Mouse (Mus musculus): ENCODE results near the gene Tubb5.

Gene Tubb5

GRCm38 (mm10) chr17:35824402-35824801, 13.7 kb downstream of the Tubb5 start:
- DNase-seq (ENCODE audit: low read depth, low spot score), result peak; percentile 37
- Histone ChIP-seq H3K36me3 (ENCODE audit: control insufficient read depth, insufficient read depth, low read length, poor library complexity, severe bottlenecking) (no peaks in the 10 kb centered on the region), H3K27me3 (ENCODE audit: control insufficient read depth, insufficient read depth, low read length, poor library complexity, severe bottlenecking) (no peaks in the 10 kb centered on the region)

DNA sequence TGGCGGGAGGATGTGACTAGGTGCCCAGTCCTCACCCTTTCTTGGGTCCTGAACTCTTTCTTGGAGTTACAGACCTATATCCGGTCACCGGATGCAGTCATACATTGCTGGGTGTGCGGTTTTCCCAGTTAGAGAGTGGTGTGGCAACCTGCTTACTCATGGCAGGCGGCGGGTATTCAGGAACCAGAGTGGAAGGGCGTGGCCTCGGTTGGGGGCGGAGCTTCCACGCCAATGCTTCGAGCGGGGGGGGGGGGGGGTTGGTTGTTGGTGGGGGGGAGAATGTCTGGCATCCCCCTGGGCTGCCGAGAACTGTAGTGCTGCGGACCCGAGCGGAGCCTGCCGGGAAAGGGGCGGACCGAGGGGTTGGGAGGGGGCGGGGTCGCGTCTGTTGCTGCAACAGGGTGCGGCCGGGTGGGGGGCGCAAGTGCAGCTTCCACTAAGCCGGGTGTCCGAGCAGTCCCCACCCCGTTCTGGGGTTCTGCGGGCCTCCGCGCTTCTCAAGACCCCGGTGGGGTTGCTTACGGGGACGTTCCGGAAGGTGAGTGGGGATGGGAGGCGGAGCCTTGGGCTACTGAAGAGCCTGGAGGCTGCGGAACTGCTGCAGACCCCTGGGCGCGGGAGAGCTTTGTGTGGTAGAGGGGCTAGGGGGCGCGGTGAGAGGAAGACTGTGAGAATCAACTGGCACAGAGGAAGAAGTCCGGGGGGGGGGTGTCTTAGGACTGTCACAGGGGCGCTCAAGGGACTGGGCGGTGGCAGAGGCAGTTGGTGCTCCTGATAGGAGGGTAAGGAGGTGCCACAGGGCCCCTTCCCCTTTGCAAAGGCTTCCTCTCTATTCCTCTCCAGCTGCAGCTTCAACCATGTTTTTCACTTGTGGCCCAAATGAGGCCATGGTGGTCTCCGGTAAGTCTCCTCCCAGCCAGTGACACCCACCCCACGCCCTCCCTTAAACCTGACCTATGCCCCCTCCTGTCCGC, 14.9 kb downstream of the Tubb5 start, which contains the start of gene Flot1:
Gene Flot1 (plus strand): TSS at position 267 of the 974 bp plus-strand sequence.
- no peaks in the 10 kb centered on the region for H3K27me3 ChIP-seq (ENCODE audit: control insufficient read depth, insufficient read depth, low read length, poor library complexity, severe bottlenecking)
- no peaks in the 10 kb centered on the region for H3K36me3 ChIP-seq (ENCODE audit: control insufficient read depth, insufficient read depth, low read length, poor library complexity, severe bottlenecking)
- peak; percentile 79 for DNase-seq (ENCODE audit: low read depth, low spot score)

DNA sequence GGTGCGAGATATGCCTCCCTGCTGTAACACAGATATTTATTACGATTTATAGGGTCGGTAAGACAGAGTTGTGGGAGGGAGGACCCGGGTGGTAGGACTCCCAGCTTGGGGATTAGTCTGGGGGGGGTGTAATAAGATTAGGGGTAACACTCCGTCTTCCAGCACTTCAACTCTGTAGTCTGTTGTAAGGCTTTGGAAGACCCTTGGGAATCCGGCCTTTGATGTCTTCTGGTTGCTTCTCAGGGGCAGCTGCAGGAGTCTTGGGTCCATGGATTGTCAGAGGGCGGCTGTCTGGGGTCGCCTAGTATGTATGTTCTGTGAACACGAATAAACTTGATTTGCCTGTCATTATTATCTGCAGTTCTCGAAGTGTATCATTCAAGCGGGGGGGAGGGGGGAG, 15.5 kb downstream of the Tubb5 start:
- Histone ChIP-seq H3K36me3 (ENCODE audit: control insufficient read depth, insufficient read depth, low read length, poor library complexity, severe bottlenecking) (no peaks in the 10 kb centered on the region), H3K27me3 (ENCODE audit: control insufficient read depth, insufficient read depth, low read length, poor library complexity, severe bottlenecking) (no peaks in the 10 kb centered on the region)
- no peak for DNase-seq (ENCODE audit: low read depth, low spot score)

DNA sequence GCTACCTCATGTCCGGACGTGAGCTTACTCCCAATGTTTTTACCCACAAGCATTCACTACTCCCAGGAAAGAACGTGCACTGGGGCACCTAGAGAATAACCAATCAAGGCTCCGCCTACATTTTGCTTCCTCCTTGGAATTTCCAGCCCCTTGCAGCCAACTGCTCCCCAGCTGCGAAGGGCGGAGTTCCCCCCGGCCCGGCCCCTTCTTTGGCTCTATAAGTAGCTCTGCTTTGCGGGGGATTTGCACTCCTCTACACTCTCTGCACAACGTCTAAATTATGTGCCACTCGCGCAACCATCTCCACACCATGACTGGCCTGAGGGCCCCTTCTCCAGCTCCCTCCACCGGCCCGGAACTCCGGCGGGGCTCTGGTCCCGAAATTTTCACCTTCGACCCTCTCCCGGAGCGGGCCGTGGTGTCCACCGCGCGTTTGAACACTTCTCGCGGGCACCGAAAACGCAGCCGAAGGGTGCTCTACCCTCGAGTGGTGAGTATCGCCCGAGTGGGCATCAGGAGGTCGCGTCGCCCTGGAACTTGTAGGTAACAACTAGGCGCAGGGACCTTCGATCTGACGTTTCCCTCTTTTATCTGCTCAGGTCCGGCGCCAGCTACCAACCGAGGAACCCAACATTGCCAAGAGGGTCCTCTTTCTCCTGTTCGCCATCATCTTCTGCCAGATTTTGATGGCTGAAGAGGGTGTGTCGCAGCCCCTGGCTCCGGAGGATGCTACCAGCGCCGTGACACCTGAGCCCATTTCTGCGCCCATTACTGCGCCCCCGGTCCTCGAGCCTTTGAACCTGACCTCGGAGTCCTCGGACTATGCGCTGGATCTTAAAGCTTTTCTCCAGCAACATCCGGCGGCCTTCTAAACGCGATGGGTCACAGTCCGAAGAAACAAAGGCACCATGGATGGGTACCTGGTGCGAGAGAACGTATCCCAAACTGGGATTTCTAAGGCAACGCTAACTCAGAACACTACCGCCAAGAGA, 16.4 kb downstream of the Tubb5 start, which contains the start of gene Ier3:
Gene Ier3 (plus strand): TSS at position 246 of the 992 bp plus-strand sequence.
- H3K36me3 ChIP-seq (ENCODE audit: control insufficient read depth, insufficient read depth, low read length, poor library complexity, severe bottlenecking), result no peaks in the 10 kb centered on the region
- no peaks in the 10 kb centered on the region for H3K27me3 ChIP-seq (ENCODE audit: control insufficient read depth, insufficient read depth, low read length, poor library complexity, severe bottlenecking)
- DNase-seq (ENCODE audit: low read depth, low spot score), result peak; percentile 44

- Histone ChIP-seq H3K36me3 (ENCODE audit: control insufficient read depth, insufficient read depth, low read length, poor library complexity, severe bottlenecking) (no peaks in the 10 kb centered on the region), H3K27me3 (ENCODE audit: control insufficient read depth, insufficient read depth, low read length, poor library complexity, severe bottlenecking) (no peaks in the 10 kb centered on the region)
- DNase-seq (ENCODE audit: low read depth, low spot score), result no peak
Measured at GRCm38 (mm10) chr17:35820111-35820510, 18.0 kb downstream of the Tubb5 start.

DNA sequence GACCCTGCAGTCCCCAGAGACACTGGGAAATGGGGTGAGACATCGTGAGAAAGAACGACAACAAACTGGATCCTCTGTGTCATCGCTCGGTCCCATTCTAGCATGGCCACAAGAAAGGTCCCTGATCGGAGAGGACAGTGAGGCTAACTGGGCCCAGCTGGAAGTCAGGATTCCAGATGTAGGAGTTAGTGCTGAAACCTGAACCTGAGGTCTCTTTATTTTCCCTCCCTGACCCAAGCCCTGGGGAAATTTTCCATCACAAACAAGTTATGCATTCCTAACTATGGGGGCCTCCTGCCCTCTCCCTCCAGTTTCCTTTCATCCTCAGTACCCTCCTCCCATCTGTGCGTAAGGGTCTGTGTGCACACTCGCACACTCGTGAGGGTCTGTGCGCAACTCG, 20.9 kb downstream of the Tubb5 start:
- no peak for DNase-seq (ENCODE audit: low read depth, low spot score)
- Histone ChIP-seq H3K36me3 (ENCODE audit: control insufficient read depth, insufficient read depth, low read length, poor library complexity, severe bottlenecking) (no peaks in the 10 kb centered on the region), H3K27me3 (ENCODE audit: control insufficient read depth, insufficient read depth, low read length, poor library complexity, severe bottlenecking) (no peaks in the 10 kb centered on the region)

- no peaks in the 10 kb centered on the region for H3K36me3 ChIP-seq (ENCODE audit: control insufficient read depth, insufficient read depth, low read length, poor library complexity, severe bottlenecking)
- H3K27me3 ChIP-seq (ENCODE audit: control insufficient read depth, insufficient read depth, low read length, poor library complexity, severe bottlenecking), result no peaks in the 10 kb centered on the region
- DNase-seq (ENCODE audit: low read depth, low spot score), result no peak
Measured at GRCm38 (mm10) chr17:35816686-35817085, 21.4 kb downstream of the Tubb5 start.

GRCm38 (mm10) chr17:35815836-35816235, 22.3 kb downstream of the Tubb5 start:
- DNase-seq (ENCODE audit: low read depth, low spot score), result no peak
- Histone ChIP-seq H3K27me3 (ENCODE audit: control insufficient read depth, insufficient read depth, low read length, poor library complexity, severe bottlenecking) (no peaks in the 10 kb centered on the region), H3K36me3 (ENCODE audit: control insufficient read depth, insufficient read depth, low read length, poor library complexity, severe bottlenecking) (no peaks in the 10 kb centered on the region)

GRCm38 (mm10) chr17:35814678-35815077, 23.4 kb downstream of the Tubb5 start:
- H3K27me3 ChIP-seq (ENCODE audit: control insufficient read depth, insufficient read depth, low read length, poor library complexity, severe bottlenecking), result no peaks in the 10 kb centered on the region
- no peak for DNase-seq (ENCODE audit: low read depth, low spot score)
- no peaks in the 10 kb centered on the region for H3K36me3 ChIP-seq (ENCODE audit: control insufficient read depth, insufficient read depth, low read length, poor library complexity, severe bottlenecking)

DNA sequence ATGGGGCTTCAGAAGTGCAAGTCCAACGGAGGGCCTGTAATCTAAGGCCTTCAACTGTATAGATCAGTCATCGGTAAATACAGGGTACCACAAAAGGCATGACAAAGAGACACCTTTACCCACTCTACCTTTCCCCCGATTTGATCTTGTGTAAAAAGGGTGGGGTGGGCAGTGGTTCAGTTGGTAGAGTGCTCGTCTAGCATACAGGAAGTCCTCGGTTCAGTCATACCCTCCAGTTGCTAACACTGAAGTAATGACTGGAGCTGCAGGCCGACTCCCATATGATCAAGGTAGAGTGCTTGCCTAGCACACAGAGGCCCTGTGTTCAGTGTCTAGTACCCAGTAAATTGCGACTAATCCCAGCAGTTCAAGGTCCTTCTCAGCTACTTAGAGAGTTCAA, 24.5 kb downstream of the Tubb5 start:
- no peaks in the 10 kb centered on the region for H3K36me3 ChIP-seq (ENCODE audit: control insufficient read depth, insufficient read depth, low read length, poor library complexity, severe bottlenecking)
- no peaks in the 10 kb centered on the region for H3K27me3 ChIP-seq (ENCODE audit: control insufficient read depth, insufficient read depth, low read length, poor library complexity, severe bottlenecking)
- no peak for DNase-seq (ENCODE audit: low read depth, low spot score)

DNA sequence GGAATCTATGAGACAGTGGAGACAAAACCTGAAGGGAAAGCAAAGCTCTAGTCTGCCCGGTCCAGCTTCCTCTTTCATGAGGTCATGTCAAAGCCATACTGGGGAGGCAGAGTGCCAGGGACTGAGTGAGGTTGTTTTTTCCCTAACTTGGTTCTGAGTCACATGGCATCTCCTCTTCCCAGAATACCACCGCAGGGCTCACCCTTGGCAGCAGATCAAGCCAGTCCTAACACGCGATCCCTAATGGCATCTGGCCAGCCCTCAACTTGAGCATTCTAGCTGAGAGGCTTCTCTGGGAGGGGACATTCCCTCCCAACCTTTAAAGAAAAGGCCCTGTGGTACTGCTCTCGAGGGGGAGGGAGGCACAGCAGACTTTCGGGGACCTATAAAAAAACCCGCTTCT, 24.9 kb downstream of the Tubb5 start:
- DNase-seq (ENCODE audit: low read depth, low spot score), result no peak
- Histone ChIP-seq H3K36me3 (ENCODE audit: control insufficient read depth, insufficient read depth, low read length, poor library complexity, severe bottlenecking) (no peaks in the 10 kb centered on the region), H3K27me3 (ENCODE audit: control insufficient read depth, insufficient read depth, low read length, poor library complexity, severe bottlenecking) (no peaks in the 10 kb centered on the region)

DNA sequence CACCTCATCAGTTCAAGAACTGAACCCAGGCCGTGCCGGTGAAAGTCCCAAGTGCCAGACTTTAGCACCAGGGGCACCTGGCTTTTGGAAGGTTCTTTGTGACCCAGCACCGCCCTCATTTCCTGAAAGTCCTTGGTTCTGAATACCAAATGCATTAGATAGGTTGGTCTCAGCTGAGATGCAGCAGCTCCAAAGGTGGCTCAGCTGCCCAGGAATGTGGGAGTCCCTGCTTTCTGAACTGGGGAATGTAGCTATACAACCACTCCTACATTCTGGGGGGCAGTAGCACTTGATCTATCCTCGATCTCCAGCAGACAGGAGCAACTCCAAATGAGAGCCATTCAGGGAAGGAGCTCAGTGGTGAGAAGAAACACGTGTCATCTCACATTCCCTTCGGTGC, 25.4 kb downstream of the Tubb5 start:
- Histone ChIP-seq H3K36me3 (ENCODE audit: control insufficient read depth, insufficient read depth, low read length, poor library complexity, severe bottlenecking) (no peaks in the 10 kb centered on the region), H3K27me3 (ENCODE audit: control insufficient read depth, insufficient read depth, low read length, poor library complexity, severe bottlenecking) (no peaks in the 10 kb centered on the region)
- no peak for DNase-seq (ENCODE audit: low read depth, low spot score)

GRCm38 (mm10) chr17:35812307-35812706, 25.8 kb downstream of the Tubb5 start:
- no peaks in the 10 kb centered on the region for H3K27me3 ChIP-seq (ENCODE audit: control insufficient read depth, insufficient read depth, low read length, poor library complexity, severe bottlenecking)
- DNase-seq (ENCODE audit: low read depth, low spot score), result no peak
- no peaks in the 10 kb centered on the region for H3K36me3 ChIP-seq (ENCODE audit: control insufficient read depth, insufficient read depth, low read length, poor library complexity, severe bottlenecking)

GRCm38 (mm10) chr17:35810900-35811648, 27.0 kb downstream of the Tubb5 start:
- DNase-seq (ENCODE audit: low read depth, low spot score), result no peak
- H3K27me3 ChIP-seq (ENCODE audit: control insufficient read depth, insufficient read depth, low read length, poor library complexity, severe bottlenecking), result no peaks in the 10 kb centered on the region
- H3K36me3 ChIP-seq (ENCODE audit: control insufficient read depth, insufficient read depth, low read length, poor library complexity, severe bottlenecking), result no peaks in the 10 kb centered on the region
